Mouse (Mus musculus): ENCODE results near the gene Ptgir. TPM values are rescaled to one million over a fixed set of nuclear protein-coding genes. Genes with fewer than 3 reads are reported as not detected.
A peak's percentile ranks its signal among the peaks of the same experiment; 100 is the strongest.

The Ptgir gene
- polyA plus RNA-seq (2017; shearing (Covaris generic)): 10 to 100 TPM in 1 of 2 experiments, 1 to 10 TPM in 1; 7.9 to 10.2 TPM

- peak; percentile 42 for ATAC-seq
These were observed at the start of gene Ptgir for GRCm38 (mm10) chr7:16906281-16906680. Gene Ptgir (plus strand): TSS chr7:16906490.

GRCm38 (mm10) chr7:16858336-16858735 lies 48.0 kb upstream of the Ptgir start:
- peak; percentile 75 for ATAC-seq

- peak; percentile 42 for ATAC-seq
These were observed 46.2 kb upstream of the Ptgir start for GRCm38 (mm10) chr7:16859902-16860651.

GRCm38 (mm10) chr7:16867488-16867887 lies 38.8 kb upstream of the Ptgir start:
- ATAC-seq: no peak

GRCm38 (mm10) chr7:16869497-16869896 lies 36.8 kb upstream of the Ptgir start:
- no peak for ATAC-seq

- no peak for ATAC-seq
These were observed 34.7 kb upstream of the Ptgir start for GRCm38 (mm10) chr7:16871600-16871999.

- ATAC-seq: no peak
These were observed 33.8 kb upstream of the Ptgir start for GRCm38 (mm10) chr7:16872478-16872877.

- ATAC-seq: no peak
These were observed 32.9 kb upstream of the Ptgir start for GRCm38 (mm10) chr7:16873392-16873791.

- peak; percentile 54 for ATAC-seq
These were observed 32.1 kb upstream of the Ptgir start for GRCm38 (mm10) chr7:16874190-16874589.

GRCm38 (mm10) chr7:16874756-16875309 lies 31.5 kb upstream of the Ptgir start:
- ATAC-seq: peak; percentile 84

- ATAC-seq: no peak
These were observed 31.2 kb upstream of the Ptgir start, which contains the start of gene Dact3 for GRCm38 (mm10) chr7:16875310-16875325. Gene Dact3 (plus strand): TSS chr7:16875317.

- ATAC-seq: no peak
These were observed 31.0 kb upstream of the Ptgir start for GRCm38 (mm10) chr7:16875326-16875725.

GRCm38 (mm10) chr7:16876006-16876405 lies 30.3 kb upstream of the Ptgir start:
- no peak for ATAC-seq

GRCm38 (mm10) chr7:16876608-16877007 lies 29.7 kb upstream of the Ptgir start:
- no peak for ATAC-seq

GRCm38 (mm10) chr7:16877717-16878116 lies 28.6 kb upstream of the Ptgir start:
- ATAC-seq: no peak

- ATAC-seq: no peak
These were observed 26.3 kb upstream of the Ptgir start for GRCm38 (mm10) chr7:16879796-16880547.

GRCm38 (mm10) chr7:16880615-16881014 lies 25.7 kb upstream of the Ptgir start:
- ATAC-seq: no peak

GRCm38 (mm10) chr7:16883162-16883561 lies 23.1 kb upstream of the Ptgir start:
- no peak for ATAC-seq

GRCm38 (mm10) chr7:16884334-16884733 lies 22.0 kb upstream of the Ptgir start:
- ATAC-seq: no peak

GRCm38 (mm10) chr7:16885271-16885776 lies 21.0 kb upstream of the Ptgir start:
- ATAC-seq: no peak

- ATAC-seq: no peak
These were observed 20.4 kb upstream of the Ptgir start for GRCm38 (mm10) chr7:16885905-16886304.

- ATAC-seq: no peak
These were observed 15.8 kb upstream of the Ptgir start for GRCm38 (mm10) chr7:16890536-16890935.

GRCm38 (mm10) chr7:16890944-16891343 lies 15.3 kb upstream of the Ptgir start:
- ATAC-seq: no peak
